Mouse (Mus musculus) kidney, embryonic 15.5 days (tissue): Measurements from ENCODE around the gene Aff3. TPM values are rescaled to one million over a fixed set of nuclear protein-coding genes. Genes with fewer than 3 reads are reported as not detected.

Experiments
- ATAC-seq: fragments of 200-750 bp; cut with Nextera tagmentation; replicated peaks from 2 replicates; pipeline ENCODE4 v1.8.0; 2017; ENCODE audit warnings: moderate TSS enrichment; ENCODE audit not compliant: low FRiP score
- H3K27ac ChIP-seq: fragments of 300-500 bp; sonication (generic); 2 replicates; pipeline ENCODE4 v1.5.1; 2015; ENCODE audit warnings: mild to moderate bottlenecking, inconsistent platforms
- H3K27me3 ChIP-seq: fragments of 300-500 bp; sonication (generic); 2 replicates; pipeline ENCODE4 v1.6.1; 2015; ENCODE audit warnings: inconsistent platforms
- H3K36me3 ChIP-seq: fragments of 300-500 bp; sonication (generic); 2 replicates; pipeline ENCODE4 v1.6.1; 2015; ENCODE audit warnings: inconsistent platforms
- H3K4me1 ChIP-seq: fragments of 300-500 bp; sonication (generic); 2 replicates; pipeline ENCODE4 v1.6.1; 2015; ENCODE audit warnings: inconsistent platforms
- H3K4me2 ChIP-seq: fragments of 300-500 bp; sonication (generic); 2 replicates; pipeline ENCODE4 v1.6.1; 2015; ENCODE audit warnings: moderate library complexity, mild to moderate bottlenecking, inconsistent platforms
- H3K4me3 ChIP-seq: fragments of 300-500 bp; sonication (generic); replicated peaks from 2 replicates; pipeline ENCODE4 v1.5.1; 2015; ENCODE audit warnings: mild to moderate bottlenecking, inconsistent platforms
- H3K9ac ChIP-seq: fragments of 300-500 bp; sonication (generic); 2 replicates; pipeline ENCODE4 v1.6.1; 2015; ENCODE audit warnings: mild to moderate bottlenecking, inconsistent platforms
- H3K9me3 ChIP-seq: fragments of 300-500 bp; sonication (generic); replicated peaks from 2 replicates; pipeline ENCODE4 v1.6.1; 2016; ENCODE audit warnings: inconsistent platforms
- WGBS: fragments of 180-500 bp; shearing (Covaris S2); methylation state at CpG from one replicate; pipeline ENCODE4 v1.1.7; 2015; ENCODE audit warnings: mixed read lengths; 5-methylcytosine and 5-hydroxymethylcytosine counted together
- polyA plus RNA-seq: library from polyadenylated mRNA; unstranded; fragments of >200 nt; fragmentation: Nextera tagmentation; extraction: Ambion mirVana; gene quantifications from 2 replicates; pipeline ENCODE4 v1.2.1, GENCODE M21; 2015

Gene Aff3
- polyA plus RNA-seq, 1 experiment from 2014 or later, result 7.5 TPM

DNA sequence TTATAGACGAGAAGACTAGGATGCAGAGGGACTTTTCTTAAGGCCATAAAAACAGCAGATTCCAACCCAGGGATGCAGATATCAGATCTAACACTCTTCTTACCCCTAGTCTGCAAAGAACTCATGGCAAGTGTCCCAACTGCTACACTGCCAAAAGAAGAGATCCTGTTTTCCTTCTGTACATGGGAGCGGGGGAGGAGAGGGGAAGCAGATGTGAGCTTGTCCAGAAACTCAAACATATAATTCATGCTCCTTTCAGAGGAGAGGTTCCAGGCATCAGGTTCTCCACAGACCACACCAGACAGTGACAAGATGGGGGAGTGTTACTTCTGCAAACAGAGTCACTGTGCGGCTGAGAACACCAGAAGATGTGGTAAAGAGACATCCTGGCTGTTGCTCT is 276.3 kb downstream of the Aff3 start:
- no peaks in the 10 kb centered on the region for H3K9me3 ChIP-seq
- no peak overlapping the region for H3K4me3 ChIP-seq
- peaks cover 36% of the 10 kb centered on the region for H3K4me1 ChIP-seq
- no peaks in the 10 kb centered on the region for H3K27me3 ChIP-seq
- no peak overlapping the region for H3K4me2 ChIP-seq
- 39% methylated on average over 3 of the region's 3 CpGs for WGBS
- ATAC-seq, result no peak
- H3K27ac ChIP-seq, result no peak overlapping the region
- no peak overlapping the region for H3K9ac ChIP-seq
- no peaks in the 10 kb centered on the region for H3K36me3 ChIP-seq

DNA sequence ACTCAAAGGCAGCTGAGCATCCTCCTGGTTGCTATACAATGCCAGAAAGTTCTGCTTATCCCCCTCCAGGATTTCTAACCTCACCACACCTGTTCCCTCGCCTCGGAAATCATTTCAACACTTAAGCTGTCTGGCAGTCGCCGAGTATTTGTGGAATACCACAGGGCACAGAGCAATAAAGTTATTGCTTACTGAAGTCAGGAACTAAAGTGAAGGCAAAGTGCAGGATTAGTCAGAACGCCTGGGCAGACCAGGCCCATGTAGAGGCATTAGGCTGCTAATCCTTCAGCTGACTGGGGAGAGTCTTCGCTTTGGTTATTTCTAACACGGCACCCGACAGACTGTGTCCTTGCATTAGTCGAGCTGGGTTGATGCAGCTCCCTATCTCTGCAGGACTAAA is 277.3 kb downstream of the Aff3 start:
- no peak for ATAC-seq
- no peak overlapping the region for H3K4me2 ChIP-seq
- H3K9ac ChIP-seq, result no peak overlapping the region
- H3K36me3 ChIP-seq, result no peaks in the 10 kb centered on the region
- peaks cover 34% of the 10 kb centered on the region for H3K4me1 ChIP-seq
- no peaks in the 10 kb centered on the region for H3K27me3 ChIP-seq
- H3K4me3 ChIP-seq, result no peak overlapping the region
- WGBS, result 51% methylated on average over 9 of the region's 9 CpGs
- no peak overlapping the region for H3K27ac ChIP-seq
- H3K9me3 ChIP-seq, result no peaks in the 10 kb centered on the region

DNA sequence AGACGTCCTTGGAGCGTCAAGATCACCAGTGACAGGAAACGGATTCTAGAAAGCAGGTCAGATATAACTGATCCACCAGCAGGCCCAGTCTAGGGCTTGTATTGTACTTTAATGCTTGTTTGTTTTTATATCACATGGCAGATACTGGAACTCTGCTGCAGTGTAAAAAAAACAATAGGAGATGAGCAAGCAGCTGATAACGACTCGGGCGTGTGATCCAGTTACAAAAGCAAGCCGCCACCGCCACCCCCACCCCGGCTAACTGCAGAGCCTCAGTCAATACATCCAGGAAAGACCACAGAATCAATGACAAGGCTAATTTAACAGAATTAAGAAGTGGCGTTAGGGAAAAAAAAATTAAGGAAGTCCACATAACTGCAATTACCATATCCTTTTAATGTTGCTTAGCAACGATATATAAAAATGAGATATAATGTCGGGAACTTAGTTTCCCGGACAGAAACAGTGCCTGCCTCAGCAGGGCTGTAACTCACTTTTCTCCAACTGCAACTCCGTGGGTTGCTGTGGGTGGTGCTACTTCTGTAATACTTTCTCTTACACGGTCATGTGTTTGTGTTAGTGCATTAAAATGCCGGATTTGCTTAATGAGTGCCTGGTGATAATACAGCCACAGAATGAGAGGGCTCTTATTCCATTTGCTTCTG is 280.2 kb downstream of the Aff3 start:
- no peak overlapping the region for H3K9ac ChIP-seq
- 0 out of 2 replicates have a peak overlapping the region, but pooled peaks have one; percentile 10 for H3K27ac ChIP-seq
- no peak overlapping the region for H3K4me3 ChIP-seq
- peaks cover 8% of the 10 kb centered on the region; the same call in 1 of the 2 replicates for H3K36me3 ChIP-seq
- WGBS, result 31% methylated on average over 16 of the region's 16 CpGs
- no peak for ATAC-seq
- peaks cover 27% of the 10 kb centered on the region for H3K4me1 ChIP-seq
- H3K9me3 ChIP-seq, result no peaks in the 10 kb centered on the region
- 0 out of 2 replicates have a peak overlapping the region, but pooled peaks have one; percentile 9 for H3K4me2 ChIP-seq
- H3K27me3 ChIP-seq, result no peaks in the 10 kb centered on the region

DNA sequence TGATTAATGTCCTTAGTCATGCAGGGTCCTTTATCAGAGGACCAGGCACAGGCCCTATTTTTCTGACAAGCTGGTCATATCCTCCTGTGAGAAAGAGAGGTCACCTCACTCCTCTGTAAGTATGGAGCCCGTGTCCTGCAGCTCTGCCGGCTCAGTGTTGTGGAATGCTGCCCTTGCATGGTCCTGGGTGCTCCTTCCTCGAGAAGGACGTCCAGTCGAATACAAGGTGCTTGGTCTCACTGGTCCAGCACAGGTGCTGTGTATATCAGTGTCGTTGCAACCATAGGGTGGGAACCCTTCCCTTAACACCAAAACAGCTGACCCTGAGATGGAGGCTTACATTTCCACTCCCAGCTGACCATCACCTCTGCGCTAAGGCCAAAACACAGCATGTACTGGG is 280.7 kb downstream of the Aff3 start:
- 0 out of 2 replicates have a peak overlapping the region, but pooled peaks have one; percentile 10 for H3K27ac ChIP-seq
- H3K4me2 ChIP-seq, result no peak overlapping the region
- no peak overlapping the region for H3K9ac ChIP-seq
- ATAC-seq, result no peak
- no peak overlapping the region for H3K4me3 ChIP-seq
- no peaks in the 10 kb centered on the region for H3K9me3 ChIP-seq
- WGBS, result 80% methylated on average over 7 of the region's 7 CpGs
- peaks cover 27% of the 10 kb centered on the region for H3K4me1 ChIP-seq
- H3K36me3 ChIP-seq, result peaks cover 8% of the 10 kb centered on the region; the same call in 1 of the 2 replicates
- no peaks in the 10 kb centered on the region for H3K27me3 ChIP-seq

DNA sequence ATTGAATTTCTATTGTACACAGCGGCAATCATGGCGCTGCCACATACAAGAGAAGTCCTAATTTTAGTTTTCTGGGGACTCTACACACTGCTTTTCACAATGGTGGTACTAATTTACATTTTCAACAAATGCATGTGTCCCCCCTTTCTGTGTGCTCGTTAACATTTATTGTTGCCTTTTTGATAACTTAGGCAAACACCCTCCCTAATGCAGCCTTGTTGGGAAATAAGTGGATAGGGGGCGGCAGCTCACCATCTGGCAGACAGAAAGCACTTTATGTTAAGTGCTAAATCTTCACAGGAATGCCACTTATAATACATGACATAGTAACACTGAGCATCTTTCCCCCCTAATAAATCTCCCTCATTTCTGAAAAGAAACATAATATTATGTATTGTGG is 282.1 kb downstream of the Aff3 start:
- no peaks in the 10 kb centered on the region for H3K9me3 ChIP-seq
- no peak overlapping the region for H3K4me2 ChIP-seq
- no peak overlapping the region for H3K9ac ChIP-seq
- no peak overlapping the region for H3K4me3 ChIP-seq
- ATAC-seq, result no peak
- no peak overlapping the region for H3K27ac ChIP-seq
- peaks cover 21% of the 10 kb centered on the region for H3K4me1 ChIP-seq
- 79% methylated on average over 4 of the region's 4 CpGs for WGBS
- peaks cover 8% of the 10 kb centered on the region; the same call in 1 of the 2 replicates for H3K36me3 ChIP-seq
- H3K27me3 ChIP-seq, result no peaks in the 10 kb centered on the region

DNA sequence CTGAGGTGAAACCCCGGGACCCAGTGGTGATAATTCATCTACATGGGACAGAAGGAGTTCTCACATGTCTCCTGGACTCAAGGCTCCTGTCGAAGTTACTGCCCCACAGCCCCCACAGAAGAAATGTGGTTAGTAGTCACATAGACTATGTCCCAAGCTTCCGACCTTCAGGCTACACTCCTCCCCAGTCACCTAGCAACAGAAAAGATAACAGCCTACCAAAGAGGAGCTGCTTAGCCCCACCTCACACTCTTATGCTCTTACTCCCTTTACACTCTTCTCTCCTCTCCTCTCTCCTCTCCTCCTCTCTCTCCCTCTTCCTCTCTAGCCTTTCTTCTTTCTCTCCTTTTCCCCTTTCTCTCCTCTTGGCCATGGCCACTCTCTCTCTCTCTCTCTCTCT is 286.8 kb downstream of the Aff3 start:
- H3K36me3 ChIP-seq, result peaks cover 8% of the 10 kb centered on the region; the same call in 1 of the 2 replicates
- no peak for ATAC-seq
- no peak overlapping the region for H3K9ac ChIP-seq
- 44% methylated on average over 3 of the region's 3 CpGs for WGBS
- H3K9me3 ChIP-seq, result no peaks in the 10 kb centered on the region
- no peaks in the 10 kb centered on the region for H3K4me1 ChIP-seq
- no peak overlapping the region for H3K4me2 ChIP-seq
- no peaks in the 10 kb centered on the region for H3K27me3 ChIP-seq
- H3K4me3 ChIP-seq, result no peak overlapping the region
- H3K27ac ChIP-seq, result no peak overlapping the region

DNA sequence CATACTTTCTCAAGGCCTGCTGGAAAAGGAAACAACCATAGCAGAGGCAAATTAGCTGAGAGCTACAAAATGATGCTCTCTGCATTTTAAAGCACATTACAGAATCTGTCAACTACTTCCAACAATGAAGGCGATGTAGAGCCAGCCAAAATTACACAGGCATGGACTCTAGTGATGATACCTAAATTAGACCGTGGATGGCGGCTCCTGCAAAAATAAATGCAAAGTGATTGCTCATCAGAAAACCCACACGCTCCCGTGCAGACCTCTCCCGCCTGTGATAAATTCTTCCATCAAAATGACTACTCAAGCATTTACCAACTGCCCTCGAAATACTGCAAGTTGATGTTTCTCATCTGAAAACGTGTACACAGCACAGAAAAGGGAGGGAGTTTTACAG is 295.6 kb downstream of the Aff3 start:
- Histone ChIP-seq H3K9me3 (no peaks in the 10 kb centered on the region), H3K4me1 (peaks cover 9% of the 10 kb centered on the region; the same call in 1 of the 2 replicates), H3K27me3 (no peaks in the 10 kb centered on the region), H3K4me2 (no peak overlapping the region), H3K36me3 (no peaks in the 10 kb centered on the region), H3K27ac (0 out of 2 replicates have a peak overlapping the region, but pooled peaks have one; percentile 10), H3K9ac (no peak overlapping the region), H3K4me3 (no peak overlapping the region)
- no peak for ATAC-seq
- 37% methylated on average over 8 of the region's 8 CpGs for WGBS

DNA sequence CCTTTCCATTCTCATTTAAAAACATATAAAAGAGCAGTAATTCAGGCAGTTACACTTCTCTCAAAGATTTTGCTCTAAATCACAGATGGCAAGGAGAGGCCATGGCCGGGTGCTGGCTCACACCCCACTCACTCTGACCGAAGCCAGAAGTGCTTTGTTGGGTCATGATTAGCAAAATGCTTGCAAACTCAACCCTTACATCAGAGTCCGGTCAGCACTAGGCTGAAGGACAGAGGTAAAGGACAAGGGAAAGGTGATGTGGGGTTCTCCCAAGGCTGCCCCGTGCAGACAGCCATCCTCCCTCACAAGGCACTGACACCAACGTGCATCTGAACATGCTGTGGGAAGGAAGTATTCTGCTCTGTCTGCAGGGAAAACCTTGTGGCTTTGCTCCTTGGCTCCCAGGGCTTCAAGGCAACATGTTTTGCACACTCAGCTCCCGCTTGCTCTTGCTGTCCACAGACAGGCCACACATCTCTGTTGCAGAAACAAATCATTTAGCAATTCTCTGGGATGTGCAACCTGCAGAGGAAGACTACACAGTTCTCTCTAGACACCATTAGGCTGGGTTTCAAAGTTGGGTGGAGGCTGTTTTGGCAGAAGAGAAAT is 296.6 kb downstream of the Aff3 start:
- no peak overlapping the region for H3K9ac ChIP-seq
- no peak overlapping the region for H3K27ac ChIP-seq
- no peaks in the 10 kb centered on the region for H3K27me3 ChIP-seq
- peaks cover 16% of the 10 kb centered on the region; the same call in 1 of the 2 replicates for H3K4me1 ChIP-seq
- H3K4me2 ChIP-seq, result no peak overlapping the region
- no peak for ATAC-seq
- H3K9me3 ChIP-seq, result no peaks in the 10 kb centered on the region
- no peaks in the 10 kb centered on the region for H3K36me3 ChIP-seq
- 51% methylated on average over 6 of the region's 6 CpGs for WGBS
- H3K4me3 ChIP-seq, result no peak overlapping the region

DNA sequence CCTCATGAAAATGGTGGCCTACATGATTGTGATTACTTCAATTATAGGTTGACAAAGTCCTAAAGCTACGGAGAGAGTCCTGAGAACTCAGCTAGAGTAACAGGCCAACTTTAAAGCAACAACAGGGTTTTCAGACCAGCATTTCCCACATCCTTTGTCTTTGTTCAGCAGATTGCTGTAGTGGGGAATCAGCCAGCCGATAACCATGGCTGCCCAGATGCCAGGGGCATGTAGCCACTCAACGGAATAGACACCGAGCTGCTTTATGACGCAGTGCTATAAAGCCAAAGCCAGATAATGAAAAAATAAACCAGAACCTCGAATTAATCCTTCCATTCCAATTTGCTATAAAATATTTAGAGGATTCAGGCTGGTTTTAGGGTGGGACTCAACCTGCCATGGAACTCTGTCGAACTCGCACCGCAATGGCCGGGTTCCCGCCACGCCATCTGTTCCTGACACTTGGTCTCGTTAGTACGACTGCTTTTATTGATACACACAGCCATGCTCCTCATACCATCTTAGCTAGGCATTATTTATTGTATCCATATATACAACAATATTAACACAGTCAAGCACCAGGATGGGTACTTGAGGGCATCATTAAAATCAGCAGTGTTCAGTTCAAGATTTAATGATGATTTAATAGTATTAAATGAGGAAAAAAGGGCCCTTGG is 297.2 kb downstream of the Aff3 start:
- ATAC-seq, result no peak
- Histone ChIP-seq H3K9ac (no peak overlapping the region), H3K9me3 (no peaks in the 10 kb centered on the region), H3K4me2 (no peak overlapping the region), H3K27ac (no peak overlapping the region), H3K36me3 (no peaks in the 10 kb centered on the region), H3K27me3 (no peaks in the 10 kb centered on the region), H3K4me3 (no peak overlapping the region), H3K4me1 (peaks cover 16% of the 10 kb centered on the region; the same call in 1 of the 2 replicates)
- WGBS, result 94% methylated on average over 14 of the region's 14 CpGs

DNA sequence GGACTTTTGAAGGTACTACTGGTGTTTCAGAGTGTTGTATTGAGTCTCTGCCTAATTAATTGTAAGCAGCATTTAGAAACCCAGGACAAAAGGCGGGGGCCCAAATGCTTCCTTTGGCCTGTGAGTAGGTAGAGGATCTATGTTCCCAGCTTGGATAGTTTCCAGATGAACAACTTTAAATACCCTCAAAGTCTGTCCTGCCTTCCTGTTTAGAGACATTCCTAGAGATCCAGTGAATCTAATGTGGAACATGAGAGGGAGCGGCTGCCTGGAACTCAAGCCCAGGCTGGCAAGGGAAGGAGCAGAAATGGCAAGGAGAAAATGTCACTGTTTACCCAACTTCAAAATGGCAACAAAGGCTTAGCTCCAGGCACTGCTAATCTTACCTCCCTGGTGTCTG is 300.9 kb downstream of the Aff3 start:
- Histone ChIP-seq H3K27ac (no peak overlapping the region), H3K4me3 (no peak overlapping the region), H3K9me3 (no peaks in the 10 kb centered on the region), H3K4me1 (peaks cover 17% of the 10 kb centered on the region), H3K27me3 (no peaks in the 10 kb centered on the region), H3K9ac (no peak overlapping the region), H3K4me2 (no peak overlapping the region), H3K36me3 (no peaks in the 10 kb centered on the region)
- 67% methylated on average over 2 of the region's 2 CpGs for WGBS
- no peak for ATAC-seq

DNA sequence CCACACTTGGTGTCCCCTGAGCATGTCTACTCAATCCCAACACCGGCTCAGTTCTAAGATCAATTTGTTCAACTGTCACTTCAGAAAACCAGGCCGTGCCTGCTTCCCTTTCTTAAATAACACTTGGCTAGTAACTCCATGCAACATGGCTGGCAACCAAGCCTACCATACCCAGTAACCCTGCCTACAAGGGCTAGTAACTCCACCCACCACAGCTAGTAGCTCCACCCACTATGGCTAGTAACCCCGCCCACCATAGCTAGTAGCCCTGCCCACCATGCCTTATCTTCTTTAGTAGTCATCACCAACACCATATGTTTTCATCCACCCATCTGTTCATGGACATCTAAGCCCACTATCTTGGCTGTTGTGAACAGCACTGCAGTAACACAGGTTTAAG is 302.5 kb downstream of the Aff3 start:
- no peaks in the 10 kb centered on the region for H3K9me3 ChIP-seq
- H3K27me3 ChIP-seq, result no peaks in the 10 kb centered on the region
- 94% methylated on average over 3 of the region's 3 CpGs for WGBS
- H3K4me3 ChIP-seq, result no peak overlapping the region
- H3K9ac ChIP-seq, result no peak overlapping the region
- no peak for ATAC-seq
- peaks cover 30% of the 10 kb centered on the region for H3K4me1 ChIP-seq
- no peaks in the 10 kb centered on the region for H3K36me3 ChIP-seq
- H3K4me2 ChIP-seq, result no peak overlapping the region
- H3K27ac ChIP-seq, result no peak overlapping the region

DNA sequence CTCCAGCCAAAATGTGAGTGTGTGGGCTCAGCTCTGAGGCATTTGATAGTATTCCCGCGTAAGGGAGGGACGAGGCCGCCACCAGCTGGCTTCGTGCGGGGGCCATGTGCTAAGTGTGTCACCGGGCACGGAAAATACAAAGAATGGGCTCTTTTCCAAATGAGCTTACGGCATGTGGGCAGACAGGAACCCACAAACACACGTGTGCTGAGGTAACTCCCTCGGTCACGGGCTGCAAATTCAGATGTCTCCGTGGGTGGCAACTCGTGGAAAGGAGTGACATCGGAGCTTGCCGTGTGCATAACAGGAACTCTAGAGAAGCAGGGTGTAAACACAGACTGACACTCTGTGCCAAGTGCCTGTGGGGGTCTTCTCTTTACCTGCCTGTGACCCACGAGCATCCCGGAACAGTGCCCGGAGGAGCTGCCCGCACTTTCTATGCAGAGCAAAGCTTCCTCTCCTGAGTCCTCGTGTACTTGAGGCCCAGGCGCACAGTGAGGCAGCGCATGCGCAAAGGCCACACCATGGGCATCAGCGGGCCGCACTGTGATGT is 305.9 kb downstream of the Aff3 start:
- H3K27ac ChIP-seq, result peak overlapping the region; percentile 68; the same call in 1 of the 2 replicates
- WGBS, result 63% methylated on average over 26 of the region's 26 CpGs
- no peaks in the 10 kb centered on the region for H3K9me3 ChIP-seq
- no peaks in the 10 kb centered on the region for H3K27me3 ChIP-seq
- no peak overlapping the region for H3K4me3 ChIP-seq
- no peak overlapping the region for H3K9ac ChIP-seq
- ATAC-seq, result 0 out of 2 replicates have a peak, but pooled peaks have one; percentile 25
- no peaks in the 10 kb centered on the region for H3K36me3 ChIP-seq
- peaks cover 30% of the 10 kb centered on the region for H3K4me1 ChIP-seq
- no peak overlapping the region for H3K4me2 ChIP-seq
